Mouse (Mus musculus): Measurements from ENCODE around the gene Pgm5.

DNA sequence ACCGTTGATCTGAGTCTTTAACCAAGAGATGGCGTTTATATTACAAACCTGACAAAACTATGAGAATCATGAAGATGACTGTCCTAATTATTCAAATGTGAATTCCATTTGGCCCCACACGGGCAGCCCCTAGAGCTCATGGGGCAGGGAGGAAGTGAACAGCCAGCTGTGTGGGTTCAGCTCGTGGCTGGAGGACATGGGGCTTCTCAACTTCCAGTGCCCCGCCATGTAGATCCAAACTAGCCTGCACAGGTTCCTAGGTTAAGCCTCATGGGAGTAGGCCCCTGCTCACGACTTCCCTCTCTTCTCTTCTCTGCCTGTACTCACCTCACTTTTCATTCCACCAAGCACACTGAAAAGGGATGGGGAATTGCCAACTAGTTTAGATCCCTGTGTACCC lies 173.3 kb downstream of the Pgm5 start:
- TF ChIP-seq CTCF (IDR thresholded peaks at IDR 0.05; ENCODE audit: extremely low read depth, insufficient read depth, insufficient read length, insufficient replicate concordance) (no peak), POLR2A (IDR thresholded peaks at IDR 0.05; ENCODE audit: low read depth, low read length) (no peak)
